Mouse (Mus musculus) hindbrain, embryonic 11.5 days (tissue): ENCODE results near the gene Vdr. TPM values are rescaled to one million over a fixed set of nuclear protein-coding genes. Genes with fewer than 3 reads are reported as not detected.

Experiments used
- ATAC-seq: fragments of 200-750 bp; cut with Nextera tagmentation; 2 replicates; pipeline ENCODE4 v1.8.0; 2017; ENCODE audit warnings: mild to moderate bottlenecking, moderate TSS enrichment, moderate library complexity; ENCODE audit not compliant: low FRiP score
- DNase-seq: peaks from one replicate; pipeline ENCODE4 v3.0.0-alpha.2; 2015; ENCODE audit warnings: low spot score
- H3K27ac ChIP-seq: fragments of 300-500 bp; sonication (generic); 2 replicates; pipeline ENCODE4 v1.5.1; 2014; ENCODE audit warnings: mild to moderate bottlenecking, low read depth, low read length
- H3K27me3 ChIP-seq: fragments of 300-500 bp; sonication (generic); 2 replicates; pipeline ENCODE4 v1.6.1; 2014; ENCODE audit warnings: mild to moderate bottlenecking, low read length, moderate library complexity, mixed read lengths; ENCODE audit not compliant: control insufficient read depth, insufficient read depth
- H3K36me3 ChIP-seq: fragments of 300-500 bp; sonication (generic); 2 replicates; pipeline ENCODE4 v1.6.1; 2014; ENCODE audit warnings: mild to moderate bottlenecking, low read length, moderate library complexity, mixed read lengths; ENCODE audit not compliant: control insufficient read depth, insufficient read depth
- H3K4me1 ChIP-seq: fragments of 300-500 bp; sonication (generic); replicated peaks from 2 replicates; pipeline ENCODE4 v1.6.1; 2014; ENCODE audit warnings: low read length, mixed read lengths; ENCODE audit not compliant: control insufficient read depth, insufficient read depth
- H3K4me2 ChIP-seq: fragments of 300-500 bp; sonication (generic); replicated peaks from 2 replicates; pipeline ENCODE4 v1.6.1; 2014; ENCODE audit warnings: mild to moderate bottlenecking, low read depth, low read length
- H3K4me3 ChIP-seq: fragments of 300-500 bp; sonication (generic); 2 replicates; pipeline ENCODE4 v1.5.1; 2014; ENCODE audit warnings: low read depth, low read length
- H3K9ac ChIP-seq: fragments of 300-500 bp; sonication (generic); 2 replicates; pipeline ENCODE4 v1.6.1; 2014; ENCODE audit warnings: low read depth, low read length
- H3K9me3 ChIP-seq: fragments of 300-500 bp; sonication (generic); 2 replicates; pipeline ENCODE4 v1.6.1; 2016; ENCODE audit warnings: low read length; ENCODE audit not compliant: control insufficient read depth
- WGBS: fragments of 180-500 bp; shearing (Covaris S2); extraction: QIAGEN DNeasy Blood & Tissue Kit; methylation state at CpG from one replicate; pipeline ENCODE4 v1.1.7; 2014; 5-methylcytosine and 5-hydroxymethylcytosine counted together
- polyA plus RNA-seq: library from polyadenylated mRNA; unstranded; fragments of >200 nt; fragmentation: Nextera tagmentation; extraction: Ambion mirVana; gene quantifications from 2 replicates; pipeline ENCODE4 v1.2.1, GENCODE M21; 2014

Vdr gene
- polyA plus RNA-seq: 0.22 TPM in 2 replicates

GRCm38 (mm10) chr15:97910530-97910929 is at the start of gene Vdr:
Gene Vdr, minus strand, starts transcription at chr15:97910630.
- no peak within 1 kb of the TSS for H3K9ac ChIP-seq
- no peak within 1 kb of the TSS for H3K4me2 ChIP-seq
- no peaks in the 10 kb centered on the region for H3K36me3 ChIP-seq
- peaks cover 6% of the 10 kb centered on the region for H3K4me1 ChIP-seq
- 96% methylated on average over 2 of the region's 2 CpGs for WGBS
- H3K27ac ChIP-seq: no peak within 1 kb of the TSS
- DNase-seq: no peak
- H3K27me3 ChIP-seq: peaks cover 16% of the 10 kb centered on the region
- no peaks in the 10 kb centered on the region for H3K9me3 ChIP-seq
- H3K4me3 ChIP-seq: no peak within 1 kb of the TSS
- no peak for ATAC-seq

DNA sequence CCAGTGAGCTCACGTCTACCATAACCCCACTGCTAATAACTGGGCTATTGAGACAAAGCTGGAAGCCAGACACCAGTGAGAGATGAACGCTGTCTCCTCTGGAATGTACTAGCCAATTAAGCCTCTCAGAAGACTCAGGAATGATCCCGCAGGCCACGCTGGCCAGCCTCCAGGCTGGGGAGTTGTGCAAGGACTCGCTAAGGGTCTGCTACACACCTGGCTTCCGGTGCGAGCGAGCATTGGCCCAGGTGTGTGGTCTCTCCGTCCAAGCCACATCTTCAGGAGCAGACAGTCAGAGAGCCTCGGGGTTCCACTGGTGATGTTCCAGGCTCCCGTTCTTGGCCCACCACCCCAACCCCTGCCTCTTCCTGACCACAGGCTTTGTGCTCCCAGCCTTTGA is 46.0 kb upstream of the Vdr start:
- ATAC-seq (no peak), DNase-seq (no peak)
- Histone ChIP-seq H3K36me3 (no peaks in the 10 kb centered on the region), H3K27me3 (no peaks in the 10 kb centered on the region), H3K9ac (no peak overlapping the region), H3K9me3 (no peaks in the 10 kb centered on the region), H3K27ac (no peak overlapping the region), H3K4me2 (no peak overlapping the region), H3K4me1 (0 out of 2 replicates have a peak, but pooled peaks cover 4% of the 10 kb centered on the region), H3K4me3 (no peak overlapping the region)
- 79% methylated on average over 11 of the region's 11 CpGs for WGBS

GRCm38 (mm10) chr15:97955742-97956141 is 45.3 kb upstream of the Vdr start:
- H3K36me3 ChIP-seq: no peaks in the 10 kb centered on the region
- no peaks in the 10 kb centered on the region for H3K9me3 ChIP-seq
- DNase-seq (no peak), ATAC-seq (no peak)
- 21% methylated on average over 4 of the region's 4 CpGs for WGBS
- no peak overlapping the region for H3K27ac ChIP-seq
- no peak overlapping the region for H3K4me3 ChIP-seq
- no peak overlapping the region for H3K4me2 ChIP-seq
- no peak overlapping the region for H3K9ac ChIP-seq
- no peaks in the 10 kb centered on the region for H3K27me3 ChIP-seq
- 0 out of 2 replicates have a peak, but pooled peaks cover 4% of the 10 kb centered on the region for H3K4me1 ChIP-seq

GRCm38 (mm10) chr15:97955286-97955685 is 44.9 kb upstream of the Vdr start:
- H3K27ac ChIP-seq: no peak overlapping the region
- no peak overlapping the region for H3K4me2 ChIP-seq
- no peak overlapping the region for H3K9ac ChIP-seq
- no peaks in the 10 kb centered on the region for H3K27me3 ChIP-seq
- ATAC-seq (no peak), DNase-seq (no peak)
- 100% methylated on average over 1 of the region's 1 CpGs for WGBS
- no peaks in the 10 kb centered on the region for H3K9me3 ChIP-seq
- H3K36me3 ChIP-seq: no peaks in the 10 kb centered on the region
- no peak overlapping the region for H3K4me3 ChIP-seq
- 0 out of 2 replicates have a peak, but pooled peaks cover 4% of the 10 kb centered on the region for H3K4me1 ChIP-seq

DNA sequence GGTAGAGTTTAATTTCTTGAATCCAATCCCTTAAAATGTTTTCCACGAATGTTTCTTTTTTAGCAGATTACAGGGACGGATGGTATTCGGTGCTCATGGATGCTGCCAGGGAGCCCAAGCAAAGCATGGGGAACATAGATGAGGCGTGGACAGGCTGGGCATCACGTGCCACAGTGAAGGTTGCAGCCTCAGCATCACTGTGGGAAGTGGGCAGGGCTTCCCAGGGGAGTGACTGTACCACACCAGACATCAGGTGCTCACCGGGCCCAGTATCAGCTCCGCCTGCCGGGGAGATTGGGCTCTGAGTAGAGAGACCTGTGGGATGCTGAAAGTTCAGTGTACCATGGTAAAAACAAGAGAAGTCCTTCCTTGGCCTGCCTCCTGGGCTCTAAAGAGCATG is 44.2 kb upstream of the Vdr start:
- DNase-seq (no peak), ATAC-seq (no peak)
- Histone ChIP-seq H3K27me3 (no peaks in the 10 kb centered on the region), H3K9me3 (no peaks in the 10 kb centered on the region), H3K9ac (no peak overlapping the region), H3K4me2 (no peak overlapping the region), H3K4me3 (no peak overlapping the region), H3K4me1 (0 out of 2 replicates have a peak, but pooled peaks cover 4% of the 10 kb centered on the region), H3K36me3 (no peaks in the 10 kb centered on the region), H3K27ac (no peak overlapping the region)
- 84% methylated on average over 8 of the region's 8 CpGs for WGBS

DNA sequence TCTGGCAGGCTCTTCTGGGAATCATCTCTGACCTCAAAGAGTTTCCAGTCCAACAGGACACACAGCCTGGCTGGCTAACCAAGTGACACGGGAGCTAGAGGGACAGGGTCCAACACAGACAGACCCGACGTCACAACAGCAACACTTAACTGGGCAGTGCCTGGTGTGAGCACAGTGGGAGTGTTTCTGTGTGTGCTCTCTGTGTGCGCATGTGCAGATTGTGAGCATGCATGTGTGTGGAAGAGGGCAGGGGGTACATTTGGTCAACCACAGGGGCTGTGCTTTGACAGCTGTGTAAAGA is 42.4 kb upstream of the Vdr start:
- Histone ChIP-seq H3K4me2 (no peak overlapping the region), H3K27me3 (no peaks in the 10 kb centered on the region), H3K4me3 (no peak overlapping the region), H3K9ac (no peak overlapping the region), H3K4me1 (0 out of 2 replicates have a peak, but pooled peaks cover 4% of the 10 kb centered on the region), H3K9me3 (no peaks in the 10 kb centered on the region), H3K27ac (no peak overlapping the region), H3K36me3 (no peaks in the 10 kb centered on the region)
- WGBS: 68% methylated on average over 4 of the region's 4 CpGs
- DNase-seq (no peak), ATAC-seq (0 out of 2 replicates have a peak, but pooled peaks have one; percentile 35)

DNA sequence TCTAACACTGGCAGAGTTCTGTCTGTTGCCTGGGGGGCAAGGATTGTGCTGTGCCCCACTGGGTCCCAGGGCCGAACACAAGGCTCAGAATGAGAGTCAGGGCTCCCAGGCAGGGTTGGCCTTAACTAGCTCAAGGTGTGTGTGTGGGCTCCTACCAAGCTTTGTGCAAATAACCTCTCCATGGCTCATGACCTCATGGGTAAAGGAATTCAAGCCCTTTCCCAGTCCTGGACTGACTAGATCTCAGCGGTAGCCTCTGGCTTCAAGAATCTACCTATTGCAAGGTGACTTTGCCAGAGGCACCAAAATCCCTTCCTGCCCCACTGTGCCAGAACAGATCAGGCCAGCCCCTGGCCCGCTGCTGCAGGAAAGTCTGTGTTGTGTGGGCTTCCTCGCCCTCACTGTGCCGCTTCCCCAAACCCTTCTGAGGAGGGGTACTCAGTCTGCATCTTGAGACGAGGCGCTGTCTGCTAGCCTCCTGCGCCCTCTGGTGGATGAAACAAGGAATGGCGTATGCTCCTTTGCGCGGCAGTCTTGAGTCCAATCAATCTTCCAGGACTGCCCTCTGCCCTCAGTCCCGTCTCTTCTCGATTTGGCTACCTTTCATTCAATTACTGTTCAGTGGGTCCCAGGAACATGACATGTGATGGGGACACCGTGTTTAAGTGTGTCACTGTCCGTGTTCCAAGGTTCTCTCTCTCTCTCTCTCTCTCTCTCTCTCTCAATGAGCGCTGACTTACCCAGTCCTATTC is 41.9 kb upstream of the Vdr start:
- Histone ChIP-seq H3K27ac (no peak overlapping the region), H3K4me3 (no peak overlapping the region), H3K9me3 (no peaks in the 10 kb centered on the region), H3K4me1 (0 out of 2 replicates have a peak, but pooled peaks cover 4% of the 10 kb centered on the region), H3K4me2 (no peak overlapping the region), H3K27me3 (no peaks in the 10 kb centered on the region), H3K36me3 (no peaks in the 10 kb centered on the region), H3K9ac (no peak overlapping the region)
- DNase-seq (peak; percentile 90), ATAC-seq (peak; percentile 56; the same call in 1 of the 2 replicates)
- WGBS: 16% methylated on average over 16 of the region's 16 CpGs

DNA sequence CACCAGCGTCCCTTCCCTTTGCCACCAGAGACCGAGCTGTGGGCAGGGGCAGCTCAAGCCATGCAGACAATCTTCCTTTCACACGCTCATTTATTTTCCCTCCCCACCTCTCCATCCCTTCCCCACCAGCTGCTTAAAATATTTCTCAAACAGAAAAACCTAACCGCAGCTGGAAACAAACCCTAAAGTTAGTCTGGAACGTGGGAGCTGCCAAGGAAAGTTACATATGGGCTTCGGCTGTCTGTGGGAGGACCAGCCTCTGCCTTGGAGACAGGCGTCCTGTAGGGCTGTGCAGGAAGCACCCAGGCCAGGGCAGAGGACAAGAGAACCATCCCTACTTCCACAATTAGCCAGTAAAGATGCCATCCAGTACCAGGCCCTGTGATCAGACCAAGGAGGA is 39.8 kb upstream of the Vdr start:
- 76% methylated on average over 7 of the region's 7 CpGs for WGBS
- Histone ChIP-seq H3K4me3 (no peak overlapping the region), H3K27me3 (no peaks in the 10 kb centered on the region), H3K9me3 (no peaks in the 10 kb centered on the region), H3K27ac (no peak overlapping the region), H3K4me1 (0 out of 2 replicates have a peak, but pooled peaks cover under 1% of the 10 kb centered on the region), H3K36me3 (no peaks in the 10 kb centered on the region), H3K4me2 (no peak overlapping the region), H3K9ac (no peak overlapping the region)
- no peak for ATAC-seq
- no peak for DNase-seq

DNA sequence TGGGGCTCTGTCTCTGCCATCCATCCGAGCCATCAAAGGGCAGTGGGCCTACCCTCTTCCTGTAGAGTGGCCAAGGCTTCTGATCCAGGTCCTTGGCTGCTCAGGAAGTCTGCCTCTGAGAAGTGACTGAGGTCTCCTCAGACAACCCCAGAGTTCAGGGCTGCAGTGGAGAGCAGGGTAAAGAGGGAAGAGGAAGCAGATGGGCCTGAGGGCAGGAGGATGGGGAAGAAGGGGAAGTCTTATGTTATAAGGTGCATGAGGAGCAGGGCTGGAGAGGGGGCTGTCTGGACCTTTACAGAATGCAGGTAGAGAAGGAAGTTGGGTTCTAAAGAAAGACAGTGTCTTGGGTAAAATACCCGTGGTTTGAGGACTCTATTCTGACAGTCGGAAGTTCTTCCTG is 39.3 kb upstream of the Vdr start:
- H3K9ac ChIP-seq: no peak overlapping the region

More for the DNA sequence above, 39.3 kb upstream of the Vdr start:
- DNase-seq (no peak), ATAC-seq (no peak)
- Histone ChIP-seq H3K4me3 (no peak overlapping the region), H3K27me3 (no peaks in the 10 kb centered on the region), H3K4me2 (no peak overlapping the region), H3K36me3 (no peaks in the 10 kb centered on the region), H3K9me3 (no peaks in the 10 kb centered on the region), H3K4me1 (no peaks in the 10 kb centered on the region), H3K27ac (no peak overlapping the region)
- WGBS: 79% methylated on average over 3 of the region's 3 CpGs
